Mouse (Mus musculus) megakaryocyte, embryonic 14.5 days (primary cell): Measurements from ENCODE around the gene Stat5b.

Source experiments
- FLI1 ChIP-seq: IDR thresholded peaks from 2 replicates; pipeline ENCODE4 v1.6.1; 2012; ENCODE audit warnings: low read length, inconsistent platforms, mixed read lengths
- GATA1 ChIP-seq: IDR thresholded peaks from 3 replicates; pipeline ENCODE4 v1.6.1; 2012; ENCODE audit warnings: mixed read lengths, low read length, inconsistent platforms, borderline replicate concordance

- TF ChIP-seq GATA1: no peak
- TF ChIP-seq FLI1: no peak
Observed at GRCm38 (mm10) chr11:100861836-100862235, 11.3 kb upstream of the Stat5b start.
